Mouse (Mus musculus): Measurements from ENCODE around the gene Lrrc58. TPM values are rescaled to one million over a fixed set of nuclear protein-coding genes. Genes with fewer than 3 reads are reported as not detected.

Lrrc58 gene
- polyA plus RNA-seq, 2 experiments, result 4.1 to 8.7 TPM

DNA sequence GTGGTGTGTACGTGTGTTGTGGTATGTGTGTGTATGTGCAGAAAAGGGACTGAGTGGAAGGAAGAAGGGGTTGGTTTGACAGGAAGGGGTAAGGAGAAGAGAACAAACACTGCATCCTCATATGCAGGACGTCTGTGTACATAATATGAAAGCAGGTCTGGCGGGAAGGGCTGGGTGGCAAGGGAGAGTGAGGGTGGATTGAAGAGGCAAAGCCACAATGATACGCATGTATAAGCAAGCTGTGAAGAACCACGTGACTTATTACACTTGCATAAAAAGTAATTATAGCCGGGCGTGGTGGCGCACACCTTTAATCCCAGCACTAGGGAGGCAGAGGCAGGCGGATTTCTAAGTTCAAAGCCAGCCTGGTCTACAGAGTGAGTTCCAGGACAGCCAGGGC, 2.3 kb upstream of the Lrrc58 start:
- Histone ChIP-seq H3K27ac (no peak overlapping the region), H3K9me3 (ENCODE audit: control insufficient read depth, low read length) (no peaks in the 10 kb centered on the region), H3K4me2 (ENCODE audit: low read depth) (no peak overlapping the region), H3K4me1 (replicated peaks; ENCODE audit: control insufficient read depth in 2 of 2, insufficient read depth in 2 of 2, low read length in 1 of 2) (peaks cover 0 to 14% of the 10 kb centered on the region in 2 experiments; a peak in 3 of 4 replicates), H3K4me3 (ENCODE audit: insufficient read depth in 1 of 2, low read depth in 2 of 2, low read length in 2 of 2) (no peak overlapping the region), H3K27me3 (ENCODE audit: control insufficient read depth, insufficient read depth, low read length) (no peaks in the 10 kb centered on the region), H3K9ac (replicated peaks) (no peak overlapping the region), H3K36me3 (replicated peaks; ENCODE audit: control insufficient read depth, insufficient read depth, low read depth) (no peaks in the 10 kb centered on the region)
- ATAC-seq (ENCODE audit: insufficient read depth) (no peak), DNase-seq (ENCODE audit: low read depth in 3 of 3, low spot score in 3 of 3) (no peak)
- 61% methylated on average over 9 of the region's 9 CpGs for WGBS (ENCODE audit: insufficient replicate concordance)
- TF ChIP-seq CTCF (IDR thresholded peaks at IDR 0.05; ENCODE audit: low read depth) (no peak), EP300 (IDR thresholded peaks at IDR 0.05; ENCODE audit: low read depth) (no peak)

DNA sequence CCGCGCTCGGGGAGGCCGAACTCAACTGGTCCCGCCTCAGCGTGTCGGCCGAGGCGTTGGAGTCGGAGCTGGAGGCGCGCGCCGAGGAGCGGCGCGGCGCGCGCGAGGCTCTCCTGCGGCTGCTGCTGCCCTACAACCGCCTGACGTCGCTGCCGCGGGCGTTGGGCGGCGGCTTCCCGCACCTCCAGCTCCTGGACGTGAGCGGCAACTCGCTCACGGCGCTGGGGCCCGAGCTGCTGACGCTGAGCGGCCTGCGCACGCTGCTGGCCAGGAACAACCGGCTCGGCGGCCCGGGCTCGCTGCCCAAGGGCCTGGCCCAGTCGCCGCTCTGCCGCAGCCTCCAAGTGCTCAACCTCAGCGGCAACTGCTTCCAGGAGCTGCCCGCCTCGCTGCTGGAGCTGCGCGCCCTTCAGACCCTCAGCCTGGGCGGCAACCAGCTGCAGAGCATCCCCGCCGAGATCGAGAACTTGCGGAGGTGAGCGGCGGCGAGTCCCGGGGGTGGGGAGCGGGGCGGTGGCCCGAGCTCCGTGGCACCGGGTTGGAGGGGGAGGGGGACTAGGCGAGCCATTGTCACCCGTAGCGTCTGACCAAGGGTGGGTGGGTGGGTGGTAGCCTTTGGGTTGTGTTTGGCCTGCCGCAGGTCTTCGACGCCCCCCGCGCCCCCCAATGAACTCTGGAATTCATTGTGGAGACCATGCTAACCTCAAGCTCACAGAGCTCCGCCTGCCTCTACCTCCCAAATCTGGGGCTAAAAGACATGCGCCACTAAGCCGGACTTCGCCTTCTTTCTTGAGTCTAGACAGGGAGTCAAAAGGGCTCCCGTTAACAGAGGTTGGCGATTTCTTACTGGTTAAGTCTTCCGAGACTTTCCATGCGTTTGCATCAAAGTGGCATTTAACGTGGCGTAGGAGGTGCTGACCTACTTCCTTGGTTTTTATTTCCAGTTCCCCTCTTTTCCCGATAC, 599 bp downstream of the Lrrc58 start:
- TF ChIP-seq CTCF (IDR thresholded peaks at IDR 0.05; ENCODE audit: low read depth) (no peak), EP300 (IDR thresholded peaks at IDR 0.05; ENCODE audit: low read depth) (no peak)
- no peaks in the 10 kb centered on the region for H3K36me3 ChIP-seq (replicated peaks; ENCODE audit: control insufficient read depth, insufficient read depth, low read depth)
- peak overlapping the region; percentile 79 for H3K9ac ChIP-seq (replicated peaks)
- WGBS (ENCODE audit: insufficient replicate concordance), result under 1% methylated on average over 81 of the region's 87 CpGs
- no peaks in the 10 kb centered on the region for H3K27me3 ChIP-seq (ENCODE audit: control insufficient read depth, insufficient read depth, low read length)
- H3K4me3 ChIP-seq (ENCODE audit: insufficient read depth in 1 of 2, low read depth in 2 of 2, low read length in 2 of 2), result peak overlapping the region; percentile 75 to 90
- DNase-seq (ENCODE audit: low read depth in 3 of 3, low spot score in 3 of 3) (no peak), ATAC-seq (ENCODE audit: insufficient read depth) (peak; percentile 66)
- peak overlapping the region; percentile 77 for H3K4me2 ChIP-seq (ENCODE audit: low read depth)
- H3K4me1 ChIP-seq (replicated peaks; ENCODE audit: control insufficient read depth in 2 of 2, insufficient read depth in 2 of 2, low read length in 1 of 2), result peaks cover 0 to 19% of the 10 kb centered on the region in 2 experiments; a peak in 3 of 4 replicates
- H3K9me3 ChIP-seq (ENCODE audit: control insufficient read depth, low read length), result no peaks in the 10 kb centered on the region
- peak overlapping the region; percentile 17 for H3K27ac ChIP-seq

DNA sequence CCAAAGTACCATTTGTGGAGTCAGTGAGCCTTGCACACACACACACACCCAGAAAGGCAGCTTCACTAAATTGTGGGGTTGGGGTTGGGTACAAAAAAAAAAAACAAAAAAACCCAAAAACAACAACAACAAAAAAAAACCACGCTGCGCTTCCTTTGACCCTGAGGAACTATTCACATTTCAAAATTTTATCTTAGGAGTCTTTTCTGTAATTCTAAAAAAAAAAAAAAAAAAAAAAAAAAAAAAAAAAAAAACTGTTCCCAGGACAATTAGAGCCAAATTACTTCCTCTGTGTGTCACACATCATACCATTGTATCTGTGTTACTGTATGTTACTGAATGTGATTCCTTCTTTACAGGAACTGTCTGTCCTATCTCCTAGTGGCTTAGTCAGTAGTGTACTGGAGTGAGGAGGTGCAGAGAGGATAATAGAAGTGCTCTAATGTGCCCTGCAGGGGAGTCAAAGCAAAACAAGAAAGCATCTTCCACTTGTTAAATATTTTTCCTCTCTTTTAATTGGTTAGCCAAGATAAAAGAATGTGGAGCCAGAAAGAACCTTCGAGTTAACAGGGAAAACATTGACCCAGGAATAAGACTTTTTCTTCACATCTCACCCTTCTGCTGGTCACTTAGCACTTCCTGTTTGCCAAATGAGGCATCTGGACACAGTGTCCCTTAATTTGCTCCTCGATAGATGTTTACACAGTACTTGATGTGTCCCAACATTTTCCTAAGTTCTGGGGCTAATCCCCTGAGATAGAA, 1.5 kb downstream of the Lrrc58 start:
- H3K4me2 ChIP-seq (ENCODE audit: low read depth), result peak overlapping the region; percentile 77
- peak overlapping the region; percentile 79 for H3K9ac ChIP-seq (replicated peaks)
- peak overlapping the region; percentile 75 to 90 for H3K4me3 ChIP-seq (ENCODE audit: insufficient read depth in 1 of 2, low read depth in 2 of 2, low read length in 2 of 2)
- no peak overlapping the region for H3K27ac ChIP-seq
- H3K9me3 ChIP-seq (ENCODE audit: control insufficient read depth, low read length), result no peaks in the 10 kb centered on the region
- DNase-seq (ENCODE audit: low read depth in 3 of 3, low spot score in 3 of 3) (no peak), ATAC-seq (ENCODE audit: insufficient read depth) (no peak)
- H3K27me3 ChIP-seq (ENCODE audit: control insufficient read depth, insufficient read depth, low read length), result no peaks in the 10 kb centered on the region
- no peak for TF ChIP-seq CTCF (IDR thresholded peaks at IDR 0.05; ENCODE audit: low read depth)
- no peak for TF ChIP-seq EP300 (IDR thresholded peaks at IDR 0.05; ENCODE audit: low read depth)
- no peaks in the 10 kb centered on the region for H3K36me3 ChIP-seq (replicated peaks; ENCODE audit: control insufficient read depth, insufficient read depth, low read depth)
- H3K4me1 ChIP-seq (replicated peaks; ENCODE audit: control insufficient read depth in 2 of 2, insufficient read depth in 2 of 2, low read length in 1 of 2), result peaks cover 0 to 19% of the 10 kb centered on the region in 2 experiments; a peak in 3 of 4 replicates
- 13% methylated on average over 4 of the region's 4 CpGs for WGBS (ENCODE audit: insufficient replicate concordance)

DNA sequence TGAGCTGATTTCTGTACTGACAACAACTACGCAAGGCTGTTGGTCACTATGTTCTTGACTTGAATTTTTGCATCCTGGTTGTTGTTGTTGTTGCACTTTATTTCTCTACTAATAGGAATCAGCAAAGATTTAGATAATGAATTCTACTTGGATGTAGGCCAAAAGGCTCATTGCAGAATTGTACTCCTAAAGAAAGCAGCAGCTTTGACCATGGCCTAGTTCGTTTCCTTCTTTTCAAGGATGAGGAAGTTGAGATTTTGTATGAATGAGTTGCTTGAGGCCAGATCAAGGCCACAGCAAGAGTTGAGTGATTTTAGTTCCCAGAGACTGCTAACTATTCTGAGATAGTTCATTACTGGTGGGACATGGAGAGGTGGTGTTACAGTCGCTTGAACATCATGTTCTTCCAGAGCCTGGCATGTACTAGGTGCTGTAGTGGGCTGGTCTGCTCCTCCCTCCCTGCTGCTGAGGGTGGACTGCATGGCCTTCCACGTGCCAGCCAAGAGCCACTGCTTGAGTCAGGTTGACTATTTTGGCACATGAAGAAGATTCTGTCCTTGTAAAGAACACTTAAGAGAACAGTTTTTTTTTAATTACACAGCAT, 3.0 kb downstream of the Lrrc58 start:
- DNase-seq (ENCODE audit: low read depth in 3 of 3, low spot score in 3 of 3) (no peak), ATAC-seq (ENCODE audit: insufficient read depth) (no peak)
- Histone ChIP-seq H3K9ac (replicated peaks) (no peak overlapping the region), H3K4me1 (replicated peaks; ENCODE audit: control insufficient read depth in 2 of 2, insufficient read depth in 2 of 2, low read length in 1 of 2) (peaks cover 0 to 17% of the 10 kb centered on the region in 2 experiments; a peak in 3 of 4 replicates), H3K27me3 (ENCODE audit: control insufficient read depth, insufficient read depth, low read length) (no peaks in the 10 kb centered on the region), H3K36me3 (replicated peaks; ENCODE audit: control insufficient read depth, insufficient read depth, low read depth) (no peaks in the 10 kb centered on the region), H3K4me2 (ENCODE audit: low read depth) (no peak overlapping the region), H3K9me3 (ENCODE audit: control insufficient read depth, low read length) (no peaks in the 10 kb centered on the region), H3K4me3 (ENCODE audit: insufficient read depth in 1 of 2, low read depth in 2 of 2, low read length in 2 of 2) (no peak overlapping the region), H3K27ac (no peak overlapping the region)
- WGBS (ENCODE audit: insufficient replicate concordance), result 54% methylated on average over 4 of the region's 4 CpGs
- no peak for TF ChIP-seq CTCF (IDR thresholded peaks at IDR 0.05; ENCODE audit: low read depth)
- no peak for TF ChIP-seq EP300 (IDR thresholded peaks at IDR 0.05; ENCODE audit: low read depth)

Measured in liver, embryonic 14.5 days (tissue).